Mouse (Mus musculus): Measurements from ENCODE around the gene Chst11.

- TF ChIP-seq GATA1 (IDR thresholded peaks at IDR 0.05; ENCODE audit: borderline replicate concordance, low read length) (no peak), FLI1 (IDR thresholded peaks at IDR 0.05; ENCODE audit: low read length) (no peak)
Observed at GRCm38 (mm10) chr10:83198692-83199091, 213.4 kb downstream of the Chst11 start.

Measured in megakaryocyte, embryonic 14.5 days (primary cell).